Mouse (Mus musculus) liver, postnatal 0 days (tissue): ENCODE measurements around the gene Smim11.

Source experiments
- CTCF ChIP-seq: sonication (generic); IDR thresholded peaks from 2 replicates; pipeline ENCODE4 v1.5.1; 2016; ENCODE audit warnings: antibody characterized with exemption, low read depth
- EP300 ChIP-seq: IDR thresholded peaks from 2 replicates; pipeline ENCODE4 v1.6.1; 2016; ENCODE audit warnings: antibody characterized with exemption, low read depth, mild to moderate bottlenecking

GRCm38 (mm10) chr16:92358734-92359133 is 57.6 kb downstream of the Smim11 start:
- no peak for TF ChIP-seq CTCF
- TF ChIP-seq EP300 = no peak
